Mouse (Mus musculus): ENCODE data around the gene Nxf1. TPM values are rescaled to one million over a fixed set of nuclear protein-coding genes. Genes with fewer than 3 reads are reported as not detected.

Nxf1 gene
- polyA plus RNA-seq, 1 experiment: 78.5 TPM

GRCm38 (mm10) chr19:8803879-8804660 lies 47.2 kb downstream of the Nxf1 start:
- H3K27me3 ChIP-seq (ENCODE audit: control insufficient read depth, insufficient read depth, insufficient read length): no peaks in the 10 kb centered on the region
- TF ChIP-seq MAX (IDR thresholded peaks at IDR 0.05): no peak
- TF ChIP-seq MYOG (IDR thresholded peaks at IDR 0.05; ENCODE audit: control insufficient read depth, extremely low read depth, insufficient read length): no peak
- TF ChIP-seq MYOD1 (IDR thresholded peaks at IDR 0.05; ENCODE audit: control insufficient read depth, insufficient read length, low read depth): no peak
- no peak overlapping the region for H3K4me3 ChIP-seq (ENCODE audit: insufficient read depth, poor library complexity, severe bottlenecking)
- H3ac ChIP-seq (ENCODE audit: control insufficient read depth, insufficient read length, low read depth): no peak overlapping the region
- H3K79me2 ChIP-seq (ENCODE audit: control insufficient read depth, insufficient read depth): no peaks in the 10 kb centered on the region
- H3K36me3 ChIP-seq (ENCODE audit: control insufficient read depth, insufficient read depth): peaks cover 40% of the 10 kb centered on the region
- H3K79me3 ChIP-seq (ENCODE audit: low read depth): peaks cover 5% of the 10 kb centered on the region

GRCm38 (mm10) chr19:8806810-8807209 lies 49.9 kb downstream of the Nxf1 start:
- TF ChIP-seq CTCF (IDR thresholded peaks at IDR 0.05; ENCODE audit: control insufficient read depth, insufficient read depth, insufficient read length) (no peak), FOSL1 (IDR thresholded peaks at IDR 0.05; ENCODE audit: insufficient read depth, low read length, poor library complexity, severe bottlenecking) (no peak), MYOG (IDR thresholded peaks at IDR 0.05; ENCODE audit: control insufficient read depth, extremely low read depth, insufficient read length) (no peak), MAX (IDR thresholded peaks at IDR 0.05) (no peak), MYOD1 (IDR thresholded peaks at IDR 0.05; ENCODE audit: control insufficient read depth, insufficient read length, low read depth) (no peak), USF1 (IDR thresholded peaks at IDR 0.05; ENCODE audit: low read depth) (no peak), CEBPB (IDR thresholded peaks at IDR 0.05; ENCODE audit: low read depth) (no peak)
- Histone ChIP-seq H3K36me3 (ENCODE audit: control insufficient read depth, insufficient read depth) (peaks cover 67% of the 10 kb centered on the region), H3K79me2 (ENCODE audit: control insufficient read depth, insufficient read depth) (peaks cover 7% of the 10 kb centered on the region), H3K27me3 (ENCODE audit: control insufficient read depth, insufficient read depth, insufficient read length) (no peaks in the 10 kb centered on the region), H3ac (ENCODE audit: control insufficient read depth, insufficient read length, low read depth) (no peak overlapping the region), H3K79me3 (ENCODE audit: low read depth) (peaks cover 10% of the 10 kb centered on the region), H3K4me3 (ENCODE audit: insufficient read depth, poor library complexity, severe bottlenecking) (no peak overlapping the region)

GRCm38 (mm10) chr19:8815812-8816211 lies 58.9 kb downstream of the Nxf1 start:
- Histone ChIP-seq H3K4me3 (ENCODE audit: insufficient read depth, poor library complexity, severe bottlenecking) (no peak overlapping the region), H3K79me2 (ENCODE audit: control insufficient read depth, insufficient read depth) (peaks cover 77% of the 10 kb centered on the region), H3K79me3 (ENCODE audit: low read depth) (peaks cover 46% of the 10 kb centered on the region), H3K27me3 (ENCODE audit: control insufficient read depth, insufficient read depth, insufficient read length) (no peaks in the 10 kb centered on the region), H3K36me3 (ENCODE audit: control insufficient read depth, insufficient read depth) (peaks cover 61% of the 10 kb centered on the region), H3ac (ENCODE audit: control insufficient read depth, insufficient read length, low read depth) (no peak overlapping the region)
- TF ChIP-seq USF1 (IDR thresholded peaks at IDR 0.05; ENCODE audit: low read depth) (no peak), FOSL1 (IDR thresholded peaks at IDR 0.05; ENCODE audit: insufficient read depth, low read length, poor library complexity, severe bottlenecking) (no peak), CEBPB (IDR thresholded peaks at IDR 0.05; ENCODE audit: low read depth) (no peak), MYOG (IDR thresholded peaks at IDR 0.05; ENCODE audit: control insufficient read depth, extremely low read depth, insufficient read length) (no peak), MAX (IDR thresholded peaks at IDR 0.05) (no peak), CTCF (IDR thresholded peaks at IDR 0.05; ENCODE audit: control insufficient read depth, insufficient read depth, insufficient read length) (no peak), MYOD1 (IDR thresholded peaks at IDR 0.05; ENCODE audit: control insufficient read depth, insufficient read length, low read depth) (no peak)

GRCm38 (mm10) chr19:8817001-8817400 lies 60.1 kb downstream of the Nxf1 start:
- Histone ChIP-seq H3K27me3 (ENCODE audit: control insufficient read depth, insufficient read depth, insufficient read length) (no peaks in the 10 kb centered on the region), H3ac (ENCODE audit: control insufficient read depth, insufficient read length, low read depth) (peak overlapping the region; percentile 28), H3K79me2 (ENCODE audit: control insufficient read depth, insufficient read depth) (peaks cover 88% of the 10 kb centered on the region), H3K4me3 (ENCODE audit: insufficient read depth, poor library complexity, severe bottlenecking) (no peak overlapping the region), H3K36me3 (ENCODE audit: control insufficient read depth, insufficient read depth) (peaks cover 56% of the 10 kb centered on the region), H3K79me3 (ENCODE audit: low read depth) (peaks cover 52% of the 10 kb centered on the region)
- TF ChIP-seq MYOG (IDR thresholded peaks at IDR 0.05; ENCODE audit: control insufficient read depth, extremely low read depth, insufficient read length) (no peak), MYOD1 (IDR thresholded peaks at IDR 0.05; ENCODE audit: control insufficient read depth, insufficient read length, low read depth) (no peak), USF1 (IDR thresholded peaks at IDR 0.05; ENCODE audit: low read depth) (no peak), CTCF (IDR thresholded peaks at IDR 0.05; ENCODE audit: control insufficient read depth, insufficient read depth, insufficient read length) (no peak), MAX (IDR thresholded peaks at IDR 0.05) (no peak), FOSL1 (IDR thresholded peaks at IDR 0.05; ENCODE audit: insufficient read depth, low read length, poor library complexity, severe bottlenecking) (no peak), CEBPB (IDR thresholded peaks at IDR 0.05; ENCODE audit: low read depth) (no peak)

- H3K79me2 ChIP-seq (ENCODE audit: control insufficient read depth, insufficient read depth): peaks cover 88% of the 10 kb centered on the region
- no peaks in the 10 kb centered on the region for H3K27me3 ChIP-seq (ENCODE audit: control insufficient read depth, insufficient read depth, insufficient read length)
- H3K36me3 ChIP-seq (ENCODE audit: control insufficient read depth, insufficient read depth): peaks cover 54% of the 10 kb centered on the region
- TF ChIP-seq MYOG (IDR thresholded peaks at IDR 0.05; ENCODE audit: control insufficient read depth, extremely low read depth, insufficient read length): no peak
- TF ChIP-seq CEBPB (IDR thresholded peaks at IDR 0.05; ENCODE audit: low read depth): no peak
- no peak for TF ChIP-seq MAX (IDR thresholded peaks at IDR 0.05)
- no peak for TF ChIP-seq MYOD1 (IDR thresholded peaks at IDR 0.05; ENCODE audit: control insufficient read depth, insufficient read length, low read depth)
- no peak for TF ChIP-seq FOSL1 (IDR thresholded peaks at IDR 0.05; ENCODE audit: insufficient read depth, low read length, poor library complexity, severe bottlenecking)
- no peak for TF ChIP-seq USF1 (IDR thresholded peaks at IDR 0.05; ENCODE audit: low read depth)
- peak overlapping the region; percentile 99 for H3K4me3 ChIP-seq (ENCODE audit: insufficient read depth, poor library complexity, severe bottlenecking)
- peak overlapping the region; percentile 96 for H3ac ChIP-seq (ENCODE audit: control insufficient read depth, insufficient read length, low read depth)
- H3K79me3 ChIP-seq (ENCODE audit: low read depth): peaks cover 66% of the 10 kb centered on the region
These were observed 61.5 kb downstream of the Nxf1 start for GRCm38 (mm10) chr19:8818301-8818798.

Data from C2C12 (cell line).